Mouse (Mus musculus): Measurements from ENCODE around the gene C3.

DNA sequence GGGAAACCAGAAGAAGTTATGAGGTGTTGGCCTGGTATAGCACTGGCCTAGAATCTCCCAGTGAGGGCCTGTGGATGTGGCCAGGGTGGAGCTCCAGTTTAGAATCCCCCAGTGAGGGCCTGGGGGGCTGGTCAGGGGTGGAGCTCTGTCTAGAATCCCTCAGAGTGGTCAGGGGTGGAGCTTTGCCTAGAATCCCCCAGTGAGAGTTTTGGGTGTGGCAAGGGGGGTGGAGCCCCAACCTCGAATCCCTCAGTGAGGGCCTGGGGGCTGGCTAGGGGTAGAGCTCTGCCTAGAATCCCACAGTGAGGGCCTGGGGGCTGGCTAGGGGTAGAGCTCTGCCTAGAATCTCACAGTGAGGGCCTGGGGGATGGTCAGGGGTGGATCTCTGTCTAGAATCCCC, 33.9 kb upstream of the C3 start:
- TF ChIP-seq POLR2A (IDR thresholded peaks at IDR 0.05; ENCODE audit: low read depth, low read length) (no peak), CTCF (conservative IDR thresholded peaks at IDR 0.05; ENCODE audit: insufficient read depth, insufficient read length, low read depth, low read length) (no peak)
